Mouse (Mus musculus) liver, embryonic 14.5 days (tissue): Measurements from ENCODE around the gene Sbf2.

Source experiments
- CTCF ChIP-seq: IDR thresholded peaks from 2 replicates; pipeline ENCODE4 v1.5.1; 2016; ENCODE audit warnings: antibody characterized with exemption, low read depth, control low read depth
- EP300 ChIP-seq: IDR thresholded peaks from 2 replicates; pipeline ENCODE4 v1.6.1; 2016; ENCODE audit warnings: antibody characterized with exemption, low read depth

DNA sequence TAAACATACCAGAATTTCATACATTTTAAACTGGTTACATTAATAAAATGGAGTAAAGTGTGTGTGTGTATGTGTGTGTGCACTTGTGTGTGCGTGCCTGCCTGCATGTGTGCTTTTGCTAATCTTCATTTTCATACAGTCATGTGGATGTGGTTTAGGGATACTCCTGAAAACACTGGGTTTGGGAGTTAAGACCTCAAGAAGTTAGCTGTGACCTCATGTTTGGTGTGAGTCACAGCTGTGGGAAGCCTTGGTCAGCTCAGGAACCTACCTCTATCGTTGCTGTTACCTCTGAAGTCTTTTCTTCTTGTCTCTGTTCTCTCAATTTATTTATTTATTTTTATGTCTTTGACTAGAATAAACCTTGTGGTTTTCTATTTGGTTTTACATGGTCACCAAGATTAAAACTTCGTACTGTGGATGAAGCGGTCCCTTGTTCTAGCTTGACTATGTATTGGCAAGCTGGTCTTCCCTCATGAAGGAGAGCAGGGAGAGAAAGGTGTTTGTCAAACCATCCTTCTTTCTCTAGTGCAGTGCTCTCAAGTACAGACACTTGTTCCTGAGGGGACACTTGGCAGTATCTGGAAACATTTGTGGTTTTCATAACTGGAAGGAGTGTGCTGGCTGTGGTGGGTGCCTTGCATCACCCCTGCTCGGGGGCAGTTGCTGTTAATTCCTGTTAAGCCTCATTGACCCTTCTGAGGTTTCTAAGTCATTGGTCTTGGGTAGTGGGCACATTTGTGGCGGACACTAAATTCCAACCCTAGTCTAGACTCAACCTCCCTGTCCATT lies 331.0 kb downstream of the Sbf2 start:
- no peak for TF ChIP-seq CTCF
- no peak for TF ChIP-seq EP300
